Mouse (Mus musculus) limb, embryonic 13.5 days (tissue): ENCODE measurements around the gene Cdh10. TPM values are rescaled to one million over a fixed set of nuclear protein-coding genes. Genes with fewer than 3 reads are reported as not detected.

Experiments
- ATAC-seq: fragments of 200-750 bp; cut with Nextera tagmentation; 2 replicates; pipeline ENCODE4 v1.8.0; 2017; ENCODE audit warnings: low read depth, moderate number of reproducible peaks, moderate TSS enrichment; ENCODE audit not compliant: low FRiP score
- H3K27ac ChIP-seq: fragments of 300-500 bp; sonication (generic); 2 replicates; pipeline ENCODE4 v1.5.1; 2015; ENCODE audit warnings: inconsistent platforms, mild to moderate bottlenecking, moderate library complexity
- H3K27me3 ChIP-seq: fragments of 300-500 bp; sonication (generic); 2 replicates; pipeline ENCODE4 v1.6.1; 2015; ENCODE audit warnings: mild to moderate bottlenecking, inconsistent platforms
- H3K36me3 ChIP-seq: fragments of 300-500 bp; sonication (generic); 2 replicates; pipeline ENCODE4 v1.6.1; 2015; ENCODE audit warnings: inconsistent platforms, mild to moderate bottlenecking, moderate library complexity
- H3K4me1 ChIP-seq: fragments of 300-500 bp; sonication (generic); 2 replicates; pipeline ENCODE4 v1.6.1; 2015; ENCODE audit warnings: inconsistent platforms
- H3K4me2 ChIP-seq: fragments of 300-500 bp; sonication (generic); replicated peaks from 2 replicates; pipeline ENCODE4 v1.6.1; 2015; ENCODE audit warnings: inconsistent platforms, mild to moderate bottlenecking, moderate library complexity
- H3K4me3 ChIP-seq: fragments of 300-500 bp; sonication (generic); 2 replicates; pipeline ENCODE4 v1.5.1; 2015; ENCODE audit warnings: moderate library complexity, mild to moderate bottlenecking, inconsistent platforms
- H3K9ac ChIP-seq: fragments of 300-500 bp; sonication (generic); 2 replicates; pipeline ENCODE4 v1.6.1; 2015; ENCODE audit warnings: mild to moderate bottlenecking, inconsistent platforms
- H3K9me3 ChIP-seq: fragments of 300-500 bp; sonication (generic); 2 replicates; pipeline ENCODE4 v1.6.1; 2016; ENCODE audit warnings: inconsistent platforms
- WGBS: fragments of 180-500 bp; shearing (Covaris S2); methylation state at CpG from one replicate; pipeline ENCODE4 v1.1.7; 2015; 5-methylcytosine and 5-hydroxymethylcytosine counted together
- polyA plus RNA-seq: library from polyadenylated mRNA; unstranded; fragments of >200 nt; fragmentation: Nextera tagmentation; extraction: Ambion mirVana; gene quantifications from 2 replicates; pipeline ENCODE4 v1.2.1, GENCODE M21; 2015

The Cdh10 gene
- polyA plus RNA-seq, 1 experiment from 2014 or later, result 4.3 TPM

GRCm38 (mm10) chr15:18881467-18881866, 62.7 kb downstream of the Cdh10 start:
- no peak overlapping the region for H3K4me2 ChIP-seq
- H3K27ac ChIP-seq, result no peak overlapping the region
- ATAC-seq, result no peak
- WGBS, result 67% methylated on average over 5 of the region's 5 CpGs
- H3K4me3 ChIP-seq, result no peak overlapping the region
- H3K4me1 ChIP-seq, result no peaks in the 10 kb centered on the region
- H3K36me3 ChIP-seq, result no peaks in the 10 kb centered on the region
- H3K9me3 ChIP-seq, result no peaks in the 10 kb centered on the region
- H3K27me3 ChIP-seq, result no peaks in the 10 kb centered on the region
- no peak overlapping the region for H3K9ac ChIP-seq

GRCm38 (mm10) chr15:18886673-18887072, 67.9 kb downstream of the Cdh10 start:
- WGBS, result 82% methylated on average over 2 of the region's 2 CpGs
- no peak overlapping the region for H3K4me2 ChIP-seq
- H3K4me1 ChIP-seq, result no peaks in the 10 kb centered on the region
- H3K36me3 ChIP-seq, result no peaks in the 10 kb centered on the region
- H3K4me3 ChIP-seq, result no peak overlapping the region
- no peak for ATAC-seq
- H3K9me3 ChIP-seq, result no peaks in the 10 kb centered on the region
- no peaks in the 10 kb centered on the region for H3K27me3 ChIP-seq
- no peak overlapping the region for H3K27ac ChIP-seq
- no peak overlapping the region for H3K9ac ChIP-seq

- no peaks in the 10 kb centered on the region for H3K9me3 ChIP-seq
- no peak overlapping the region for H3K4me3 ChIP-seq
- no peaks in the 10 kb centered on the region for H3K4me1 ChIP-seq
- no peak overlapping the region for H3K9ac ChIP-seq
- ATAC-seq, result no peak
- no peaks in the 10 kb centered on the region for H3K27me3 ChIP-seq
- 82% methylated on average over 2 of the region's 2 CpGs for WGBS
- no peaks in the 10 kb centered on the region for H3K36me3 ChIP-seq
- H3K27ac ChIP-seq, result no peak overlapping the region
- H3K4me2 ChIP-seq, result no peak overlapping the region
Measured at GRCm38 (mm10) chr15:18888912-18889311, 70.2 kb downstream of the Cdh10 start.

GRCm38 (mm10) chr15:18890358-18890757, 71.6 kb downstream of the Cdh10 start:
- no peak overlapping the region for H3K4me3 ChIP-seq
- peak overlapping the region; percentile 23; the same call in 1 of the 2 replicates for H3K4me2 ChIP-seq
- no peaks in the 10 kb centered on the region for H3K36me3 ChIP-seq
- 42% methylated on average over 8 of the region's 8 CpGs for WGBS
- H3K27ac ChIP-seq, result no peak overlapping the region
- no peaks in the 10 kb centered on the region for H3K27me3 ChIP-seq
- H3K9ac ChIP-seq, result no peak overlapping the region
- peak; percentile 66; the same call in 1 of the 2 replicates for ATAC-seq
- H3K9me3 ChIP-seq, result no peaks in the 10 kb centered on the region
- H3K4me1 ChIP-seq, result no peaks in the 10 kb centered on the region

GRCm38 (mm10) chr15:18900776-18901175, 82.0 kb downstream of the Cdh10 start:
- Histone ChIP-seq H3K9ac (no peak overlapping the region), H3K27ac (no peak overlapping the region), H3K9me3 (no peaks in the 10 kb centered on the region), H3K27me3 (no peaks in the 10 kb centered on the region), H3K36me3 (no peaks in the 10 kb centered on the region), H3K4me1 (no peaks in the 10 kb centered on the region), H3K4me3 (no peak overlapping the region), H3K4me2 (no peak overlapping the region)
- no peak for ATAC-seq

- Histone ChIP-seq H3K36me3 (no peaks in the 10 kb centered on the region), H3K27ac (no peak overlapping the region), H3K9me3 (no peaks in the 10 kb centered on the region), H3K9ac (no peak overlapping the region), H3K4me3 (no peak overlapping the region), H3K4me2 (no peak overlapping the region), H3K27me3 (no peaks in the 10 kb centered on the region), H3K4me1 (no peaks in the 10 kb centered on the region)
- 63% methylated on average over 2 of the region's 2 CpGs for WGBS
- no peak for ATAC-seq
Measured at GRCm38 (mm10) chr15:18904131-18904530, 85.4 kb downstream of the Cdh10 start.

GRCm38 (mm10) chr15:18910612-18911011, 91.9 kb downstream of the Cdh10 start:
- no peak overlapping the region for H3K9ac ChIP-seq
- no peak overlapping the region for H3K27ac ChIP-seq
- ATAC-seq, result no peak
- no peak overlapping the region for H3K4me3 ChIP-seq
- no peak overlapping the region for H3K4me2 ChIP-seq
- H3K9me3 ChIP-seq, result no peaks in the 10 kb centered on the region
- H3K27me3 ChIP-seq, result no peaks in the 10 kb centered on the region
- H3K36me3 ChIP-seq, result no peaks in the 10 kb centered on the region
- WGBS, result 85% methylated on average over 4 of the region's 4 CpGs
- no peaks in the 10 kb centered on the region for H3K4me1 ChIP-seq

- Histone ChIP-seq H3K4me2 (no peak overlapping the region), H3K36me3 (no peaks in the 10 kb centered on the region), H3K27ac (no peak overlapping the region), H3K4me1 (no peaks in the 10 kb centered on the region), H3K9me3 (no peaks in the 10 kb centered on the region), H3K27me3 (no peaks in the 10 kb centered on the region), H3K4me3 (no peak overlapping the region), H3K9ac (no peak overlapping the region)
- WGBS, result 88% methylated on average over 1 of the region's 1 CpGs
- no peak for ATAC-seq
Measured at GRCm38 (mm10) chr15:18925392-18926117, 106.8 kb downstream of the Cdh10 start.

GRCm38 (mm10) chr15:18926964-18927363, 108.2 kb downstream of the Cdh10 start:
- Histone ChIP-seq H3K27ac (no peak overlapping the region), H3K4me1 (no peaks in the 10 kb centered on the region), H3K27me3 (no peaks in the 10 kb centered on the region), H3K9me3 (no peaks in the 10 kb centered on the region), H3K9ac (no peak overlapping the region), H3K36me3 (no peaks in the 10 kb centered on the region), H3K4me2 (no peak overlapping the region), H3K4me3 (no peak overlapping the region)
- no peak for ATAC-seq
- WGBS, result 92% methylated on average over 2 of the region's 2 CpGs

GRCm38 (mm10) chr15:18952266-18952665, 133.5 kb downstream of the Cdh10 start:
- no peak for ATAC-seq
- H3K27ac ChIP-seq, result no peak overlapping the region
- H3K9ac ChIP-seq, result no peak overlapping the region
- no peaks in the 10 kb centered on the region for H3K27me3 ChIP-seq
- H3K4me1 ChIP-seq, result no peaks in the 10 kb centered on the region
- no peaks in the 10 kb centered on the region for H3K9me3 ChIP-seq
- H3K4me2 ChIP-seq, result no peak overlapping the region
- no peak overlapping the region for H3K4me3 ChIP-seq
- H3K36me3 ChIP-seq, result no peaks in the 10 kb centered on the region
- 89% methylated on average over 3 of the region's 3 CpGs for WGBS

- ATAC-seq, result no peak
- WGBS, result 48% methylated on average over 5 of the region's 5 CpGs
Measured at GRCm38 (mm10) chr15:18975041-18975440, 156.3 kb downstream of the Cdh10 start.

GRCm38 (mm10) chr15:18984891-18985290, 166.1 kb downstream of the Cdh10 start:
- H3K4me2 ChIP-seq, result no peak overlapping the region
- H3K36me3 ChIP-seq, result no peaks in the 10 kb centered on the region
- WGBS, result 83% methylated on average over 3 of the region's 3 CpGs

More at GRCm38 (mm10) chr15:18975041-18975440, 156.3 kb downstream of the Cdh10 start:
- H3K27ac ChIP-seq, result no peak overlapping the region
- H3K4me3 ChIP-seq, result no peak overlapping the region
- no peaks in the 10 kb centered on the region for H3K27me3 ChIP-seq
- H3K36me3 ChIP-seq, result no peaks in the 10 kb centered on the region
- H3K4me2 ChIP-seq, result no peak overlapping the region
- no peaks in the 10 kb centered on the region for H3K4me1 ChIP-seq
- H3K9me3 ChIP-seq, result no peaks in the 10 kb centered on the region
- no peak overlapping the region for H3K9ac ChIP-seq

GRCm38 (mm10) chr15:18987671-18988070, 168.9 kb downstream of the Cdh10 start:
- ATAC-seq, result no peak
- Histone ChIP-seq H3K4me3 (no peak overlapping the region), H3K4me2 (no peak overlapping the region), H3K4me1 (no peaks in the 10 kb centered on the region), H3K9ac (no peak overlapping the region), H3K27me3 (no peaks in the 10 kb centered on the region), H3K9me3 (no peaks in the 10 kb centered on the region), H3K36me3 (no peaks in the 10 kb centered on the region), H3K27ac (no peak overlapping the region)
- 80% methylated on average over 1 of the region's 1 CpGs for WGBS

More at GRCm38 (mm10) chr15:18984891-18985290, 166.1 kb downstream of the Cdh10 start:
- Histone ChIP-seq H3K27me3 (no peaks in the 10 kb centered on the region), H3K4me3 (no peak overlapping the region), H3K27ac (no peak overlapping the region), H3K9me3 (no peaks in the 10 kb centered on the region), H3K4me1 (no peaks in the 10 kb centered on the region), H3K9ac (no peak overlapping the region)
- ATAC-seq, result no peak
